Mouse (Mus musculus): ENCODE data around the gene Pkp3. TPM values are rescaled to one million over a fixed set of nuclear protein-coding genes. Genes with fewer than 3 reads are reported as not detected.

Gene Pkp3
- total RNA-seq, 2 experiments from 2014 or later = 0.55 TPM; not detected in 1

GRCm38 (mm10) chr7:141052421-141052820, 25.6 kb upstream of the Pkp3 start:
- DNase-seq (ENCODE audit: low spot score in 2 of 2) = no peak
- intact Hi-C loops (cut with DNase I) = no loop called here

GRCm38 (mm10) chr7:141055785-141056184, 22.2 kb upstream of the Pkp3 start:
- no peak for DNase-seq (ENCODE audit: low spot score in 2 of 2)
- intact Hi-C loops (cut with DNase I) = no loop called here

- no peak for DNase-seq (ENCODE audit: low spot score in 2 of 2)
- intact Hi-C loops (cut with DNase I) = no loop called here
Observed at GRCm38 (mm10) chr7:141056976-141057375, 21.0 kb upstream of the Pkp3 start.

- intact Hi-C loops (cut with DNase I) = no loop called here
- no peak for DNase-seq (ENCODE audit: low spot score in 2 of 2)
Observed at GRCm38 (mm10) chr7:141057541-141057940, 20.5 kb upstream of the Pkp3 start.

GRCm38 (mm10) chr7:141058601-141059341, 19.2 kb upstream of the Pkp3 start:
- intact Hi-C loops (cut with DNase I) = no loop called here
- no peak for DNase-seq (ENCODE audit: low spot score in 2 of 2)

- DNase-seq (ENCODE audit: low spot score in 2 of 2) = no peak
- intact Hi-C loops (cut with DNase I) = no loop called here
Observed at GRCm38 (mm10) chr7:141059929-141060328, 18.1 kb upstream of the Pkp3 start.

GRCm38 (mm10) chr7:141060426-141061242, 17.4 kb upstream of the Pkp3 start, which contains the start of gene B4galnt4:
Gene B4galnt4, plus strand, starts transcription at chr7:141061104.
- peak; percentile 95 to 96 for DNase-seq (ENCODE audit: low spot score in 2 of 2)
- intact Hi-C loops (cut with DNase I) = no loop called here

GRCm38 (mm10) chr7:141061269-141061692, 16.7 kb upstream of the Pkp3 start:
- peak in 1 of 2 experiments; percentile 46 for DNase-seq (ENCODE audit: low spot score in 2 of 2)
- intact Hi-C loops (cut with DNase I) = no loop called here

- no peak for DNase-seq (ENCODE audit: low spot score in 2 of 2)
- intact Hi-C loops (cut with DNase I) = no loop called here
Observed at GRCm38 (mm10) chr7:141062525-141062924, 15.5 kb upstream of the Pkp3 start.

- no peak for DNase-seq (ENCODE audit: low spot score in 2 of 2)
- intact Hi-C loops (cut with DNase I) = no loop called here
Observed at GRCm38 (mm10) chr7:141063353-141063752, 14.7 kb upstream of the Pkp3 start.

- no peak for DNase-seq (ENCODE audit: low spot score in 2 of 2)
- intact Hi-C loops (cut with DNase I) = no loop called here
Observed at GRCm38 (mm10) chr7:141064175-141064574, 13.8 kb upstream of the Pkp3 start.

- no peak for DNase-seq (ENCODE audit: low spot score in 2 of 2)
- intact Hi-C loops (cut with DNase I) = no loop called here
Observed at GRCm38 (mm10) chr7:141064576-141064975, 13.4 kb upstream of the Pkp3 start.

- no peak for DNase-seq (ENCODE audit: low spot score in 2 of 2)
- intact Hi-C loops (cut with DNase I) = no loop called here
Observed at GRCm38 (mm10) chr7:141068351-141068750, 9.7 kb upstream of the Pkp3 start.

- DNase-seq (ENCODE audit: low spot score in 2 of 2) = peak; percentile 84 to 87
- intact Hi-C loops (cut with DNase I) = loop anchor here (5.0 kb wide), 1 partner anchor 102 kb away; the partner anchor contains the start of gene Rnh1
Observed at GRCm38 (mm10) chr7:141070058-141070862, 7.8 kb upstream of the Pkp3 start.

- peak in 1 of 2 experiments; percentile 44 for DNase-seq (ENCODE audit: low spot score in 2 of 2)
- intact Hi-C loops (cut with DNase I) = loop anchor here (5.0 kb wide), 1 partner anchor 100 kb away; the partner anchor contains the start of gene Rnh1
Observed at GRCm38 (mm10) chr7:141072017-141072745, 5.8 kb upstream of the Pkp3 start.

GRCm38 (mm10) chr7:141073782-141074181, 4.2 kb upstream of the Pkp3 start:
- intact Hi-C loops (cut with DNase I) = loop anchor here (5.0 kb wide), 1 partner anchor 99 kb away; the partner anchor contains the start of gene Rnh1
- peak in 1 of 2 experiments; percentile 74 for DNase-seq (ENCODE audit: low spot score in 2 of 2)

GRCm38 (mm10) chr7:141078876-141079275, 858 bp downstream of the Pkp3 start:
- intact Hi-C loops (cut with DNase I) = no loop called here
- no peak for DNase-seq (ENCODE audit: low spot score in 2 of 2)

GRCm38 (mm10) chr7:141079481-141080449, 1.7 kb downstream of the Pkp3 start:
- DNase-seq (ENCODE audit: low spot score in 2 of 2) = no peak
- intact Hi-C loops (cut with DNase I) = no loop called here
